Mouse (Mus musculus): ENCODE data around the gene Ssx2ip.
"Not testable (repeated sequence)": the region's sequence is repeated elsewhere in the genome, so short reads cannot be mapped to it uniquely, and the experiment has no call there.

The Ssx2ip gene

GRCm38 (mm10) chr3:146403770-146404169, 672 bp upstream of the Ssx2ip start:
- no peak for DNase-seq (ENCODE audit: low spot score)

- no peak for DNase-seq (ENCODE audit: low spot score)
These were observed 968 bp downstream of the Ssx2ip start for GRCm38 (mm10) chr3:146405213-146406006.

- no peak for DNase-seq (ENCODE audit: low spot score)
These were observed 1.5 kb downstream of the Ssx2ip start for GRCm38 (mm10) chr3:146406007-146406341.

- no peak for DNase-seq (ENCODE audit: low spot score)
These were observed 2.8 kb downstream of the Ssx2ip start for GRCm38 (mm10) chr3:146407086-146407721.

- DNase-seq (ENCODE audit: low spot score), result no peak
These were observed 5.7 kb downstream of the Ssx2ip start for GRCm38 (mm10) chr3:146410114-146410513.

- no peak for DNase-seq (ENCODE audit: low spot score)
These were observed 7.6 kb downstream of the Ssx2ip start for GRCm38 (mm10) chr3:146412008-146412407.

GRCm38 (mm10) chr3:146412480-146412879, 8.0 kb downstream of the Ssx2ip start:
- DNase-seq (ENCODE audit: low spot score), result no peak

- no peak for DNase-seq (ENCODE audit: low spot score)
These were observed 8.6 kb downstream of the Ssx2ip start for GRCm38 (mm10) chr3:146413016-146413415.

- DNase-seq (ENCODE audit: low spot score), result no peak
These were observed 9.6 kb downstream of the Ssx2ip start for GRCm38 (mm10) chr3:146413992-146414391.

- DNase-seq (ENCODE audit: low spot score), result no peak
These were observed 10.1 kb downstream of the Ssx2ip start for GRCm38 (mm10) chr3:146414555-146414954.

GRCm38 (mm10) chr3:146417873-146418272, 13.4 kb downstream of the Ssx2ip start:
- DNase-seq (ENCODE audit: low spot score), result no peak

GRCm38 (mm10) chr3:146418901-146419300, 14.5 kb downstream of the Ssx2ip start:
- DNase-seq (ENCODE audit: low spot score), result no peak

GRCm38 (mm10) chr3:146419534-146419933, 15.1 kb downstream of the Ssx2ip start:
- DNase-seq (ENCODE audit: low spot score), result no peak

GRCm38 (mm10) chr3:146419992-146420537, 15.6 kb downstream of the Ssx2ip start:
- no peak for DNase-seq (ENCODE audit: low spot score)

GRCm38 (mm10) chr3:146421787-146422186, 17.3 kb downstream of the Ssx2ip start:
- DNase-seq (ENCODE audit: low spot score), result no peak

GRCm38 (mm10) chr3:146423710-146424109, 19.3 kb downstream of the Ssx2ip start:
- no peak for DNase-seq (ENCODE audit: low spot score)

- DNase-seq (ENCODE audit: low spot score), result no peak
These were observed 20.0 kb downstream of the Ssx2ip start for GRCm38 (mm10) chr3:146424306-146424900.

- no peak for DNase-seq (ENCODE audit: low spot score)
These were observed 21.5 kb downstream of the Ssx2ip start for GRCm38 (mm10) chr3:146425902-146426301.

GRCm38 (mm10) chr3:146426489-146426888, 22.0 kb downstream of the Ssx2ip start:
- no peak for DNase-seq (ENCODE audit: low spot score)

- not testable (repeated sequence) for DNase-seq (ENCODE audit: low spot score)
These were observed 28.6 kb downstream of the Ssx2ip start for GRCm38 (mm10) chr3:146433063-146433462.

- DNase-seq (ENCODE audit: low spot score), result no peak
These were observed 29.4 kb downstream of the Ssx2ip start for GRCm38 (mm10) chr3:146433681-146434350.

GRCm38 (mm10) chr3:146434686-146435085, 30.2 kb downstream of the Ssx2ip start:
- DNase-seq (ENCODE audit: low spot score), result no peak
